Mouse (Mus musculus): ENCODE data around the gene Slc30a9. TPM values are rescaled to one million over a fixed set of nuclear protein-coding genes. Genes with fewer than 3 reads are reported as not detected.

Gene Slc30a9
- total RNA-seq (2021): 100 to 1,000 TPM; 146 to 177 TPM
- long read RNA-seq, full-length matches to known transcripts: 128 of 155 reads
- long read RNA-seq, partial matches to known transcripts: 13 of 155 reads
- long read RNA-seq, other reads (novel, unspliced or antisense): 14 of 155 reads

- peak; percentile 92 to 94 for DNase-seq (ENCODE audit: low spot score in 2 of 2)
Measured at GRCm38 (mm10) chr5:67306698-67307521, at the start of gene Slc30a9. Slc30a9 (plus strand) TSS chr5:67306955.

DNA sequence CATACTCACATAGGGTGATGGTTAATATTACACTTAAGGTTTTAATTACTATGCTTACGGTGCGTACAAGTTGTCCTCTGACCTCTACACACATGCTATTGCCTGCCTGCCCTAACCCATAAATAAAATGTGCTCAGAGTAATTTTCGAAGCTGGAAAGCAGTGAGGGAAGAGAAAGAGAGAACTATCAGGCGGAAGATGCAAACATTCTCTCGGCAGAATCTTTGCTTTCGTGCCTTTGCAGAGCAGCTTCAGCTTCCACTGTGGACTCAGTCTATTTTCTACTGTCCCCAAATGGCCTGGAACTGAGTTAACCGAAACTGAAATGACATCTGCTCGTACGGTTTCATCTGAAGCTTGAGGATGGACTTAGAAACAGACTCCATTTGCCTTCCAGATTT, 48.3 kb upstream of the Slc30a9 start:
- no peak for DNase-seq (ENCODE audit: low spot score in 2 of 2)

- DNase-seq (ENCODE audit: low spot score in 2 of 2): no peak
Measured at GRCm38 (mm10) chr5:67260159-67260530, 46.6 kb upstream of the Slc30a9 start.

DNA sequence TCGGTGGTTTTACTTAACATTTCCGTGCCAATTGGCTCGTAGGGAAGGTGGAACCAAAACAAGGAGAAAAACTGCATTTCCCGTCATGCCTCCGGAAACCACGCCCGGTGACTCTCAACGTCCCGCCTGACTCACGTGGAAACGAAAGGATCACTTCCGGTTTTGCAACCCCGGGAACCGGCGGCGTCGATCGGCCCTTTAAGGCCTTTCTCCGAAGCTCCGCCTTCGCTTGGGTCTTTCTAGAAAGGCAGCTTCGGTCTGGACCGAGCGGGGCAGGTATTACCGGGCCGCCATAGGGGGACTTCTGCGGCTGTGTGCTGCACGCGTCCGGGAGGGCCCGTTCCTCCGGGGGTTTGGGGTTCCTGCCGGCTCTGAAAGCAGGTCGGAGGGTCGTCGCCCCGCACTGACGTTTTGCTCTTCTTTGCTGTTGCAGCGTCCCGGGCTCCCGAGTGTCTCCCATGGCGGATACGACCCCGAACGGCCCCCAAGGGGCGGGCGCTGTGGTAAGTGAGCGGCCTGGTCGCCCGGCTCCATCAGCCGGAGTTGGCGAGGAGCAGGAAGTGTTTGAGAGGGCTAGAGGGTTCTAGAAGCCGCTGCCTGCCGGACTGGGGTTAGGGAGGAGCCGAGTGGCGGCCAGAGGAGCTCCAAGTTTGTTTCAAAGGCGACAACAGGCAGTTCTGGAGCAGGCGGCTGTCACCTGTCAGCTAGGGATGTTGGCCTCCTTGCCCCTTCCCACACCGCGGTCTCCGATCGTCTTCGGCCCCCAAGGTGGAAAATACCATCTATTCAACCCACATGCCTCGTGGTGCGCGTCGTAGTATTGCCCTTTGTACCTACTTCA, 46.0 kb upstream of the Slc30a9 start, which contains the start of gene Tmem33:
TSS of gene Tmem33 (plus strand) at position 35 of the 841 bp plus-strand sequence.
- peak; percentile 86 to 87 for DNase-seq (ENCODE audit: low spot score in 2 of 2)

DNA sequence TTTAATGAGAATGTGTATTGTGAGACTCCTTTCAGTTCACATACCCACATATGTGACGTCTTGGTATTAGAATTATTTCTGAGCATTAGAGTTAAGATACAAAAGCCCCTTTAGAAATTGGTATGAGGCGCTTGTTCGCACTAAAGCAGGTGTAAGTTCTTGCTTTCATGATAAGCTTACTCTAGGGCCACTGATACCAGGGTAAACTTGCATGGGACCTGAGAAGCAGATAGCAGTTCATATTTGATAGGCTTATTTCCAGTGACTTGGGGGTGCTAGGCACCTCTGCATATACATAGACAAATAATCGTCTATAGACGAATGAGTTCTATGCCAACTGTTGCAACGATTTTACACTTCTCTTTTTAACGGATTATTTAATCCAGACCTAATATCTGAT, 43.8 kb upstream of the Slc30a9 start:
- DNase-seq (ENCODE audit: low spot score in 2 of 2): no peak

GRCm38 (mm10) chr5:67266106-67266505, 40.6 kb upstream of the Slc30a9 start:
- no peak for DNase-seq (ENCODE audit: low spot score in 2 of 2)

DNA sequence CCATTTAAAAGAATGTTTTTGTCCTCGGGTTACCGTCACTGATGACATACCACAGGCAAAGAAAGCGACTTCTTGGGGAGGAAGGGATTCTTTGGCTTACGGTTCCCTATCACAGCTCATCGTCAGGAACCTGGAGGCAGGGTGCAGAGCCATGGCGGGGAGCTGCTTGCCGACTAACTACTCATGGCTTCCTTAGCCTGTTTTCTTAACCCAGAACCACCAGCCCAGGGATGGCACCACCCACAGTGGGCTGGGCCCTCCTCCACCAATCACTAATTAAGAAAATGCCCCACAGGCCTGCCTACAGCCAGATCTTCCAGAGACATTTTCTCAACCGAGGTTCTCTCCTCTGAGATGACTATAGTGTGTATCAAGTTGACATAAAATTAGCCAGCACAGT, 37.4 kb upstream of the Slc30a9 start:
- no peak for DNase-seq (ENCODE audit: low spot score in 2 of 2)

GRCm38 (mm10) chr5:67279407-67279806, 27.3 kb upstream of the Slc30a9 start:
- DNase-seq (ENCODE audit: low spot score in 2 of 2): no peak

GRCm38 (mm10) chr5:67279840-67280239, 26.9 kb upstream of the Slc30a9 start:
- DNase-seq (ENCODE audit: low spot score in 2 of 2): no peak

- no peak for DNase-seq (ENCODE audit: low spot score in 2 of 2)
Measured at GRCm38 (mm10) chr5:67280400-67280799, 26.4 kb upstream of the Slc30a9 start.

GRCm38 (mm10) chr5:67295029-67295428, 11.7 kb upstream of the Slc30a9 start:
- DNase-seq (ENCODE audit: low spot score in 2 of 2): no peak

- no peak for DNase-seq (ENCODE audit: low spot score in 2 of 2)
Measured at GRCm38 (mm10) chr5:67295682-67296081, 11.1 kb upstream of the Slc30a9 start.

- no peak for DNase-seq (ENCODE audit: low spot score in 2 of 2)
Measured at GRCm38 (mm10) chr5:67296171-67296570, 10.6 kb upstream of the Slc30a9 start.

DNA sequence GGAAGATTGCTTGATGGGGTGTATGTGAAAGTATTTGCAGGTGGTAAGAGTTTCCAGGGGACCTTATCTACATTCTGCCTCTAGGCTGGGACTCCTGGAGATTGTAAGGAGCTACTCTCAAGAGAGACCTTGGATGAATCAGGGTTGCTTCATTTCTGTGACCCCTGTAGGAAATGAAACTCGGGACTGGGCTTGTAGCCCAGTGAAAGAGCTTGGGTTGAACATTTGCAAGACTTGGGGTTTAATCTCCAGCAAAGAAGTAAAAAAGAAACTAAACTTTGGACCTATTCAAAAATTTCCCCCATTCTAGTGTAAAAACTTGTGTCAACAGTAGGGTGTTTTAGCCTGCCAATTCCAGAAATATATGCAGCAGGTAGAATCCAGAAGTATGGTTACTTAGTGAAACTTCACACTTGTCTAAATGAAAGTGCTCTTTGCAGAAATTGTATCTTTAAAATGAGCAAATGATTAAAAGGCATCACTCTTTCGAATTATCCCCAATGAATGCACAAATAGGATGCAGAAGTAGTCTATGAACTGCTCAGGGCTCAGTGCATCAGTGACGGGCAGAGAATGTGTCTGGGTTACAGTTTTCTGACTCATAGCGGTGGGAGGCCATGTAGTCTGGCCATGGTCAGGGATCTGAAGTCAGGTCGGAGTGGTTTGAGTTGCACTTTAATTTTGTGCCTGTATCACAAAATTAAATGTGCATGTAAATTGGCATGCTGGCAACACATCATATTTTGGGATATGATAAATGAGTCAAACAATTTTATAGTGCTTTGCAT, 9.5 kb upstream of the Slc30a9 start:
- DNase-seq (ENCODE audit: low spot score in 2 of 2): no peak

DNA sequence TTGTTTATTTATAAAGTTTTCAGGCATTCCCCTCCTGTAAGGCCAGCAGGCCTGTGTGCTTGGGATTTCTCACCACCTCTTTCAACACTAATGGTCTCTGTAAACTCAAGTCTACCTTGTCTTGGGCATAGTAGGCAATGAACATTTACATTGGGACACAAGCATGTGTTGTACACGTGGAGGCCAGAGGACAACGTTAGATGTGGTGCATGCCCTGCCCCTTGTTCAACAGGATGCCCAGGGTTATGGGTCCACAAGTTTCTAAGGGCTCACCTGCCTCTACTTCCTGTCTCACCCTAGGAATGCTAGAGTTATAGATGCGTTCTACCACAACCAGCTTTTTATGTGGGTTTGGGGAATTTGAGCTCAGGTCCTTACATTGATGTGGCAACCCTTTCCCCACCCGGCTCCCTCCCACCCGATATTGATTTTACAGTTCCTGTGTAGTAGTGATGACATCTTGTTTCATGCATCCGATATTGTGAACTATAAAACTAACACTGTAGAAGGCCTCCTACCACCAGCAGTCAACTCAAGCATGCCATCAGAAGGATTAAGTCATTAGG, 6.8 kb upstream of the Slc30a9 start:
- no peak for DNase-seq (ENCODE audit: low spot score in 2 of 2)

DNA sequence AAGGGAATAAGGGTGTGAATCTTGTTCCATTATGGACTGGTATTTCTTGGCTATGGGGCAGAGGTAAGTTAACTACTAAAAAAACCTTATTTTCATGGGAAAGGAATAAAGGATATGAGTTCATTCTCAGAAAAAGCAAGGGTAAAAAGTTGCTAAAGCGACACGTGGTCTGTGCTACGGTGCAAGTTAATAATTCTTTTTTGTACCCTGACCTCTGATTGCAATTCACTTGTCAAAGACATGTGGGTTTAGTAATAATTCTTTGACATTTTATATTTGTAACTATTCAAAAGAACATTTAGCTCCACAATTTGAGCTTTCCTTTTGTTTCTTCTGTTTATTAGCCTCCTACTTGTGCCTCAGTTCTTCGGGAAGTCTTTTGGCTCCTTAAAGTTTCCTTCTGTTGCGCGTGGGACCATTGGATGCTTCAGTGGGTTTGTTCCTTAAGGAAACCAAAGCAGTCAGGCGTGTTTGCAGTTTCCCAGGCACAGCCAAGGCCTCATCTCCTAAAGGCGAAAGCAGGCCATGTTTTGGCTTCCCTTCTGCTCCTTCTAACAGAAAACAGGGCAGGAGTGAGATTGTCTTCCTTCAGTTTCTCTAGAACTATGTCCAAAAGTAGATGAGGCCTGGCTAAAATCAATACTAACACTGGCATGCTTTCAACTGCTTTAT, 5.7 kb upstream of the Slc30a9 start:
- DNase-seq (ENCODE audit: low spot score in 2 of 2): no peak

DNA sequence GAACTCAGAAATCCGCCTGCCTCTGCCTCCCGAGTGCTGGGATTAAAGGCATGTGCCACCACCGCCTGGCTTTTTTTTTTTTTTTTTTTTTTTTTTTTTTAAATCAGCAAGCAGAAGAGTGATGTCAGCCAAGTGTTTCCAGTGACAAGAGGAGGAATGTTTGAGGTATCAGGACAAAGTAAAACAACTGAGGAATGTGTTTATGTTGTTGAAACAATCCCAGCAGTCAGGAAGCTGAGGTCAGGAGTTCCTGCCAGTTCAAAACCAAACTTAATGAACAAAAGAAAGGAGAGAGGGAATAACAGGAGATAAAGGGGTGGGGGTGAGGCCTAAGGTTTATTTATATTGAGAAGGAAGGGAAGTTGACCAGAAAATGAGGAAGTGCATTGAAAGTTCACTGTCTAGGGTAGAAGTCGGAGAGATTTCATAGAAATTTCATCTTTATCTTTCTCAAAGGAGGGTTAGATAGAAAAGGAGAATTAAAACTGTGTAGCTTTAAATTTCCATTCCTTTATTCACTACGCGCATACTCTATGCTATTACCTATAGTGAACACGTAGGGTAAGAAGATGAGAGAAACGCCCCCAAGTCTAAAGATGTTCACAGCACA, 4.9 kb upstream of the Slc30a9 start:
- no peak for DNase-seq (ENCODE audit: low spot score in 2 of 2)

DNA sequence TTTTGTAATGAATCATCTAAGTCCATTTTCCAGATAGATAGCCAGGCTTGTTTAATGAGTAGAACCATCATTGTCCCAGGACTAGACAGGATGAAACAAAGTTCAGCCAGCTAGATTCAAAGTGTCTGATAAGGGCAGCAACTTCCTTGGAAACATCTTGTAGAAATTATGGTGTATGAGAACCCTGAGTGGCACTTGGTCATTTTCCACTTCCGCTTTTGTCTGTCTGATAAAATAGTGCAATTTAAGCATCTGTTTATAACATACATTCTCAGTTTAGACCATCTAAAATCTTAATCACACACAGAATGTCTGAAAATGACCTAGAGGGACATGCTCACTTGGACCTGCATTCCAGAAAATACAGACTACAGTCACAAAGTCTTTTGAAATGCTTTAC, 2.9 kb upstream of the Slc30a9 start:
- no peak for DNase-seq (ENCODE audit: low spot score in 2 of 2)

DNA sequence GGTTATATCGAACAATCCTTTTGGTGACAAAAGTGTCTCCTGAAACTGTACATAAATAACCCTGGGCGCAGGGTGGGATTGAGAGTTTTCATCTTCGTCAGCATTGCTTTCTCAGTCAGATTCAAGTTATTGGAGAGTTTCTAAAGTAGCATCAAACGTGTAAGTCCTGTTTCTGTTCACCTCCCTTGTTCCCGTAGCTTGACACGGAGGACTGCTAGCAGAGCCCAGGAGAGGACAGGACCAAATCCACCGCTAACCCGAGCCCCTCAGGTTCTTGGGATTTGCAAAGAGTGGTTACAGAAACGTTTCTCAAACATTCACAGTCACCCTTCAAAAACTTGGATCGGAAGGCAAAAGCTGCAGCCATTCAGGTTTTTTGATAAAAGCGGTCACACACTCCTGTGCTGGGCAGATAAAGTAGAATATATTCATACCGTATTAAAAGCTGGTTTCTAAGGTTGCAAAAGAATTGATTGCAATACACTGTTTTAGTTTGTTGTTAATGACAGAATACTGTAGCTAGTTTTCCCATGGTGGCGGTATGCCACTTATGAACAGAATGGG, 986 bp downstream of the Slc30a9 start:
- DNase-seq (ENCODE audit: low spot score in 2 of 2): no peak
